Mouse (Mus musculus): ENCODE results near the gene Zbtb45.

- TF ChIP-seq TAL1 (IDR thresholded peaks at IDR 0.05; ENCODE audit: low read length), result no peak
- TF ChIP-seq GATA1 (IDR thresholded peaks at IDR 0.05; ENCODE audit: low read length), result no peak
Observed at GRCm38 (mm10) chr7:13038621-13039169, 28.9 kb upstream of the Zbtb45 start.
